Mouse (Mus musculus) embryonic fibroblast, embryonic 13.5 days (primary cell): ENCODE measurements around the gene Map3k5.

Experiments used
- CTCF ChIP-seq: IDR thresholded peaks from 2 replicates; pipeline ENCODE4 v1.5.1; 2011; ENCODE audit warnings: mild to moderate bottlenecking, control low read depth, low read length, moderate library complexity, borderline replicate concordance; ENCODE audit not compliant: insufficient read depth
- POLR2A ChIP-seq: IDR thresholded peaks from 2 replicates; pipeline ENCODE4 v1.6.1; 2011; ENCODE audit warnings: low read depth, mild to moderate bottlenecking, control low read depth, low read length, moderate library complexity

DNA sequence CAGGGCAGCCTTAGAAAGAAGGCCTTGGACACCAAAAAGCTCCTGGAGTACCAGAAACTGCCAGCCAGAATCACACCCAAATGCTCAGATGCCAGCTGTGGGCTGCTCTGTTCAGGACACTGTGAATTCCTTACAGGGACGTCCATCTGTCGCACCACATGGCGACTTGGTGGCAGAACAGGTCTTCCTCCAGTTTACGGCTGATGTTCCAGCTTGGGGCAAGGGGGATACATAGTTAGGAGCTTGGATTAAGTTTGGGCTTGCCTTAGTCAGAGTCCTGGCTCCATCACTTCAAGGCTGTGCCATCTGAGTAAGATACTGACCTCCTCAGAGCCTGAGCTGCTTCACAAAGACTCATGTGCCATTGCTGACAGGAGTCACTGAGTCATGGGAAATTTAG, 187.7 kb downstream of the Map3k5 start:
- TF ChIP-seq POLR2A (no peak), CTCF (no peak)
